Mouse (Mus musculus): Measurements from ENCODE around the gene Rgs7.

DNA sequence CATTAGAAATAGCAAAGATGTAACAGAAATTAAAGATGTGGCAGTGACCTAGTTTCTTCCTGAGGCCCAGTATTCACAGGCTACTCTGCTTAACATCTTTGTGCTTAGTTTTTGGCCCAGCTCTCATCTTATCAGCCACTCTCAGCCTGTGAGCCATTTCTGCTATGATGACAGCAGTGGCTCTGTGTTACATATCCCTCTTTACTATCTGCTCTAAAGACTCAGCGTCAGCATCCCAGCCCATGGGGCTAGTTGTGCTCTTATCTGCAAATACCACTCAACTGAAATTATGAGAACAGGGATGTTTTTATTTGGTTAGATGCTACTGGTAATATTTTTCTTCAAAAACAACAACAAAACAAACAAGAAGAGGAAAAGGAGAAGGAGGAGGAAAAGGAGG, 410.2 kb downstream of the Rgs7 start:
- TF ChIP-seq SMC3 (IDR thresholded peaks at IDR 0.05; ENCODE audit: low read depth, low read length), result no peak
- TF ChIP-seq SIN3A (IDR thresholded peaks at IDR 0.05; ENCODE audit: low read length), result 0 out of 2 replicates have a peak, but pooled peaks have one; percentile 25

Data from MEL (cell line).